In genomic region chr11:96281855-96282570, GRCm38 (mm10) we compare ENCODE assay signal across 10 mouse cellular contexts. TPM values are rescaled to one million over a fixed set of nuclear protein-coding genes. Genes with fewer than 3 reads are reported as not detected.
DNase-seq lines count a peak whose midpoint lies in the region; ATAC-seq and TF ChIP-seq lines count a peak whose summit lies in the region.
"Had no signal": no experiment of that assay in that cellular context is flagged by ENCODE, and none has a peak within 500 bp of the region (broad histone marks: within the 10 kb centered on the region; RNA-seq: fewer than 3 reads in every experiment).

TSS of gene Hoxb8 (plus strand) at chr11:96281905.

- no peak within 1 kb of the TSS for H3K4me2 ChIP-seq in midbrain, embryonic 11.5 days

- DNase-seq in midbrain, embryonic 11.5 days (ENCODE audit: low spot score, missing footprints), result peak; percentile 94
- DNase-seq in midbrain, embryonic 10.5 days (ENCODE audit: low spot score), result no peak
- DNase-seq in gonadal fat pad, adult 2 months (ENCODE audit: low read depth), result no peak
- DNase-seq in kidney, postnatal 25 days, result peak; percentile 55 to 79
- DNase-seq in left cerebral cortex, adult 2 months (ENCODE audit: extremely low spot score in 1 of 2, low spot score in 2 of 2), result no peak
- DNase-seq in spleen, adult 12 weeks (ENCODE audit: low spot score), result no peak
- DNase-seq in thymus, postnatal 0 days (ENCODE audit: low spot score), result no peak
- DNase-seq: lung, adult 18-20 months; thymus, adult 18-20 months had no signal

- no peaks in the 10 kb centered on the region for H3K4me1 ChIP-seq in midbrain, embryonic 11.5 days (ENCODE audit: control insufficient read depth, insufficient read depth, low read length)
- H3K4me1 ChIP-seq in midbrain, embryonic 10.5 days, result peaks cover 28% of the 10 kb centered on the region

- H3K9ac ChIP-seq in midbrain, embryonic 11.5 days (ENCODE audit: low read length), result no peak within 1 kb of the TSS

- WGBS in midbrain, embryonic 11.5 days, result under 1% methylated on average over 27 of the region's 27 CpGs
- WGBS in midbrain, embryonic 10.5 days, result 2% methylated on average over 27 of the region's 27 CpGs

- TF ChIP-seq CTCF in left cerebral cortex, adult 2 months (IDR thresholded peaks at IDR 0.05), result no peak

- H3K4me3 ChIP-seq in midbrain, embryonic 11.5 days (ENCODE audit: low read depth, low read length), result no peak within 1 kb of the TSS
- H3K4me3 ChIP-seq in midbrain, embryonic 10.5 days, result no peak within 1 kb of the TSS
- H3K4me3 ChIP-seq in left cerebral cortex, adult 2 months, result no peak within 1 kb of the TSS

- ATAC-seq in midbrain, embryonic 11.5 days (ENCODE audit: low FRiP score), result no peak

- intact Hi-C loops in left cerebral cortex, adult 2 months (cut with DNase I), result no loop called here

- H3K9me3 ChIP-seq in midbrain, embryonic 11.5 days (ENCODE audit: control insufficient read depth, low read length), result no peaks in the 10 kb centered on the region
- no peaks in the 10 kb centered on the region for H3K9me3 ChIP-seq in midbrain, embryonic 10.5 days (replicated peaks)

- peaks cover 100% of the 10 kb centered on the region for H3K27me3 ChIP-seq in midbrain, embryonic 11.5 days (ENCODE audit: control insufficient read depth, insufficient read depth, low read length)
- peaks cover 100% of the 10 kb centered on the region for H3K27me3 ChIP-seq in midbrain, embryonic 10.5 days (ENCODE audit: low read depth, poor library complexity, severe bottlenecking)

- no peaks in the 10 kb centered on the region for H3K36me3 ChIP-seq in midbrain, embryonic 11.5 days (ENCODE audit: control insufficient read depth, insufficient read depth, low read length)
- H3K36me3 ChIP-seq in midbrain, embryonic 10.5 days, result no peaks in the 10 kb centered on the region

- H3K27ac ChIP-seq in midbrain, embryonic 11.5 days (ENCODE audit: low read depth, low read length), result no peak within 1 kb of the TSS
- H3K27ac ChIP-seq in midbrain, embryonic 10.5 days (replicated peaks), result no peak within 1 kb of the TSS
- H3K27ac ChIP-seq in left cerebral cortex, adult 2 months, result no peak within 1 kb of the TSS

RNA-seq across cellular contexts. Expression of gene Hoxb8, which starts in this region (rescaled TPM):
- not detected in 2 replicates for polyA plus RNA-seq in midbrain, embryonic 11.5 days (2014; fragmentation: Nextera tagmentation; extraction: Ambion mirVana)
- polyA plus RNA-seq in midbrain, embryonic 10.5 days (2016; fragmentation: Nextera tagmentation; extraction: Ambion mirVana), result not detected in 2 replicates
- polyA plus RNA-seq in gonadal fat pad, adult 2 months (2012; rRNA removed), result 137 and 237 TPM in 2 replicates
- total RNA-seq in left cerebral cortex, adult 2 months (2021), result not detected
- not detected in 2 replicates for polyA plus RNA-seq in thymus, postnatal 0 days (2015; fragmentation: Nextera tagmentation; extraction: Ambion mirVana)
- polyA plus RNA-seq: cortical plate, adult 2 months had no signal

Comparison
In these comparisons a context has a peak if more than half of its experiments do, and no peak if none do; other contexts are left out.
1. RNA of gene Hoxb8 (polyA plus RNA-seq): 137 to 237 TPM in gonadal fat pad, adult 2 months; not detected in midbrain, embryonic 11.5 days, not detected in midbrain, embryonic 10.5 days and not detected in thymus, postnatal 0 days; every median in the first group is over 100 times any median in the second.
2. Peak in DNase-seq in midbrain, embryonic 11.5 days; RNA of the gene not detected or under 1 TPM.
3. DNase-seq: peak in kidney, postnatal 25 days (2 of 2); none in midbrain, embryonic 10.5 days (single experiment), gonadal fat pad, adult 2 months (single experiment), left cerebral cortex, adult 2 months (0 of 2), spleen, adult 12 weeks (single experiment) and thymus, postnatal 0 days (single experiment).